Mouse (Mus musculus) lung, postnatal 4 days (tissue): ENCODE data around the gene Rgs10.

Experiments
- DNase-seq, 2 experiments: peaks; one replicate each; pipeline ENCODE4 v3.0.0; 2021

Rgs10 gene

DNA sequence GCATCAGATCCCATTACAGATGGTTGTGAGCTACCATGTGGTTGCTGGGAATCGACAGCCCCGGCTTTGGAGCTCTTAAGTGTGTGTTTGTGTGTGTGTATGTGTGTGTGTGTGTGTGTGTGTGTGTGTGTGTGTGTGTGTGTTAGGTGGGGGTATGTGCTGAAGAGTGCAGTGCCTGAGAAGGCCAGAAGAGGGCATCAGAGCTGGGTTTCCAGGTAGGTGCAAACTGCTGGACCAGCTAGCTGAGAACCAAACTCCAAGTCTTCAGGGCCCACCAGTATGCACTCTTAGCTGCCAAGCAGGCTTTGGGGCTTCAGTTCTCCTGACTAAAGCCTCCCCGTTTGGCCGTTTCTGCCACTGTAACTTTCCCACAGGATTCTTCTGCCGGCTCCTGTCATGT, 10.3 kb downstream of the Rgs10 start:
- DNase-seq, result no peak

GRCm38 (mm10) chr7:128403988-128404387, 14.6 kb downstream of the Rgs10 start:
- no peak for DNase-seq

- DNase-seq, result no peak
Observed at GRCm38 (mm10) chr7:128403586-128403985, 15.0 kb downstream of the Rgs10 start.

GRCm38 (mm10) chr7:128403128-128403527, 15.4 kb downstream of the Rgs10 start:
- no peak for DNase-seq

DNA sequence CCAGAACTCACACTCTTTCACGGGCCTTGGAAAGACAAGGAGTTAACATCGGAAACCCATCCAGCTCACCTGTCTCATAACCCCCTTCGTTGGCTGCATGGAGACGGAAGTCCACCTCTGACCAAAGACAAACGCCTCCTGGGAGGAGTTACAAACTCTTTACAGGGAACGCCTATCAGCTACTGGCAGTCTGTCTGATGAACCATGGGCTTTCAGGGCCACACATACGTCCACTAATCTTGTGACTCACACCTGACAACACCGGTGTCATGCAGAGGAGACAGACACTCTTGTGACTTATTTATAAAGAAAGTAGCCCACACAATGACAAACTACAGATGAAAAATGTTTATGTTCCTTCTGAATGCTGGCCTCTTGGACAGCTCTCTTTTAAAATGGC, 16.0 kb downstream of the Rgs10 start:
- DNase-seq, result no peak

- no peak for DNase-seq
Observed at GRCm38 (mm10) chr7:128398664-128399063, 19.9 kb downstream of the Rgs10 start.

DNA sequence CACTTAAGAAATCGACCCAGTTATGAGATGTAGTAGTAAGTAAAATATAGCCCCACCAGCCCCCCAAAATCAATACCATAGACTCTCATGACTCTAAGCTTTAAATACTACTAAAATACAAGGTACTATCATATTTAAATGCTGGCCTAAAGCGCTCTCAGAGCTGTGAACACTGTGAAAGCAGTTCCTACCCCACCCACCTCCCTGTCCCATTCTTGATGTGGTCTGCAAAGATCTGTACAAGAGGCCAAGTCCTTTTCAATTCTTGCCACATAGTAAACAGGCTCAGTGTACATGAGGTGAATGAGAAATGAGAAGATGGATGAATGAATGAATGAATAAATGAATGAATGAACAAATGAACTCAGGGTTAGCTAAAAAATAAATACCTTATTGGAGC, 21.5 kb downstream of the Rgs10 start:
- no peak for DNase-seq

GRCm38 (mm10) chr7:128393756-128394155, 24.8 kb downstream of the Rgs10 start:
- no peak for DNase-seq

- DNase-seq, result no peak
Observed at GRCm38 (mm10) chr7:128392972-128393314, 25.6 kb downstream of the Rgs10 start.

- peak; percentile 53 to 61 for DNase-seq
Observed at GRCm38 (mm10) chr7:128392071-128392971, 26.2 kb downstream of the Rgs10 start.

DNA sequence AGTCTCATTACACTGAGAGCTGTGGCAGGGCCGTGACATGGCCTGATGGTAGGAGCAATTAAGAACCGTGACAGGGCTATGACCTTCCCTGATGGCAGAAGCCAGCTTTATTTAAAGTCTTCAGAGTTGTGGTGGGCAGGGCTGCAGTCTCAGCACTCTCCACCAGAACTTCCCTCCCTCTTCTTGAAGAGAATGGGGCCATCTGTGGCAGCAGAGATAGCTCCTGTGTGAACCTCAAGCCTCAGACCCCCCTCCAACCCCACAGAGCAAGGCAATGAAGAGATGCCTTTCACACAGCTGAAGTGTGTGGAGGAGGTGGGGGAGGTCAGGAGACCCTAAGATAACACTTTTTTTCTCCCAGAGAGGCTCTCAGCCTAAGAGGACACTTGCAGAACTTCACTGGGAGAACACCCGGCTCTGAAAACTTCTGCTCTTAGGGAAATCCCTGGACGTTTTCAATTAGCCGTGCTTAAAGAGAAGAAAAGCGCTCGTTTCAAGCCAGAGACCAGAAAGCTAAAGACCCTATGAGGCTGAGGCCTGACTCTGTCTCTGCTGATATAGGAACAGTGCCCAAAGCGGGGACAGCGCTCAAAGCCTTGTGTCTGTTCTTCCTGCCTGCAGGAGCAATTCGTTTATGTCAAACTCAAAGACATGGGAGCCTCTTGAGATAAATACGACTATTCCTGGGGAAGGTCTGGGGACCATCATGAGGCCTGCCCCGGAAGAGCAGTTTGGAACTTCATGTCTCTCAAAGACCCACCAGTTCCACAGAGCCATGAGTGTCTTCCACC, 27.1 kb downstream of the Rgs10 start:
- DNase-seq, result no peak

DNA sequence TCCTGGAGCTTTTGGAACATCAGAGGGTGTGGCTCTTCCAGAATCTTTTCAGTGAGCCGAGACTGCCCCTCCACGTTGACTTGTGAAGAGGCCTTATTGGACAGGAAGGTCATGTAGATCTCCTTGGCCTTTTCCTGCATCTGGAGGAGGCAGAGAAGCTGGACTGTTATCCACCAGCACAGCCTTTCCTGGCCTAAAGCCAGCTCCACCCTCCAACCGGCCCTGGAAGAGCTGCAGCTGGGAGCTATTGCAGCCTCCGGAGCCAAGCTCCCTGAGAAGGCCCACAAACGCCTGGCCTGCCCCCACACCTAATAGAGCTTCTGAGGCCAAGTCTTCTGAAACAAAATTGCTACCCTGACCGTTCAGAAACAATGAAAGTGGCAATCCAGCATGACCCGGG, 29.6 kb downstream of the Rgs10 start:
- peak; percentile 84 to 92 for DNase-seq

DNA sequence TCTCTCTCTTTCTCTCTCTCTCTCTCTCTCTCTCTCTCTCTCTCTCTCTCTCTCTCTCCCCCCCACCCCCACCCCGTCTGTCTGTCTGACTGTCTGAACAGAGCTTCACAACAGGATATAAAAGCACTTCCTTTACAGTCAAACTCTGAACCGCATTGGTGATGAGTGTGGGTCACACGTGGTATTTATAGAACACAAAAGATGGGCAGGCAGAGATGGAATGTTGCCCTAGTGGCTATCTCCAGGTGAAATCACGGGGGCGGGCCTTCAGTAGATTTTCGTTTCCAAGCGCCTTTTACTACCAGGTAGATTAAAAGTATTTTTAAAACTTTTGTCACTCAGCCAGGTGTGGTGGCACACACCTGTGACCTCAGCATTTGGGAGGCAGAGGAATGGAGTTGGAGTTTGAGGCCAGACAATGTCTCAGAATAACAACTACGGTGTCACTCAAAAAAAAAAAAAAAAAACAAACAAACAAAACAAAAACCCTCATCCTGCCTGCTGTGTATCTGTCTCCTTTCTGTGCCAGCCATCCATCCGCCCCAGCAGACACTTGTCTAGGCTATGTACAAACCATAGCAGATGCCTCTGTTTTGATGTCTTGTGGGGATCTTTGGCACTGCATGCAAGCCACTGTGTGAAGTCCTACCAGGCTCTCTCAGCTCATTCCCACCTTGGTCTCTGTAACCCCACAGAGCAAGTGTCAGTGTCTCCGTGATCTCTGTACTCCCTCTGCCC, 34.7 kb downstream of the Rgs10 start:
- DNase-seq, result peak in 1 of 2 experiments; percentile 16

GRCm38 (mm10) chr7:128383189-128383725, 35.3 kb downstream of the Rgs10 start:
- peak in 1 of 2 experiments; percentile 8 for DNase-seq

DNA sequence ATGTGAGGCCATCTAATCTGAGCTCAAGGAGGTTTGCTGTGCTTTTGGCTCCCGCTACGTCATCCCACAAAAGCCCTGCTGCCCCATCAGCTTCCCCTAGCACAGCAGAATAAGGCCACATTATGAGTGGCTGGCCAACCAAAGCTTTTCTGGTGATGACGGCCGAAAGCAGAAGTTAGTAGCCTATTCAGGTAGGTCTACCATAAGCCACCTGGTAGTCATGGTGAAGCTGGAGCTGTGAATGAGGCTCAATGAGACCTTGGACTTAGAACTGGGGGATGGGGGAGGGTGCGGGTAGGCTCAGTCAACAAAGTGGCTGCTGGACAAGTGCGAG, 36.1 kb downstream of the Rgs10 start:
- DNase-seq, result peak in 1 of 2 experiments; percentile 18

DNA sequence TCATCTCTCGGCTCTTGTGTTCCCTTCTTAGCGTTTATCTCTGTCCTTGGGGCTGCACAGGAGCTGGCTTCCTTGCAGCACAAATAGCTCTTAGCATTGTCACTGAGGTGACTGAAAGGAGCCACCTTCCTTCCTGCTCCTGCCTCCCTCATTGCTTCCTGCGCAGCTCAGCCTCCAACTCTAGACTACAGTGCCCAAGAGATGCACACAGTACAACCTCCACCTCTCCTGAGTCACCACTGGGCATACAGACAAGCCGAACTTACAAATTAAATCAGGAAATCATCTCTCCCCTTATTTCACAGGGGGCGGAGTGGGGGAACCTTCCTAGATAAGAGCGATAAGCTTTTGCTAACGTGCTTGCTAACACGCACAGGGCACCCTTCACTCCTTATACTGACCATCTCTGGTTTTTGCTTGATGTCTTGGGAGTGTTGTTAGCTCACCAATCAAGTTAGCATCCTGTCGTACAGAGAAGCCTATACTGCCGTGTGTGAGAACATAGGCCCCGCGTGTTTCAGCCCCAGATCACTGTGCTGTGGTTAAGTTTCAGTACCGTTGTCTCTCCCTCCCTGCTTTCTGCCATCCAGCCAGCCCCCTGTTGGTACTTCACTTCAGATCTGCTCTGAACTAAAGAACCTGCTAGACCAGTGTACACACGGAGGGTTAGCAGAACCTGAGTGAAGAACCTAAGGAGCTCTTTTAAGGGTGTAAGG, 36.6 kb downstream of the Rgs10 start:
- peak in 1 of 2 experiments; percentile 19 for DNase-seq

DNA sequence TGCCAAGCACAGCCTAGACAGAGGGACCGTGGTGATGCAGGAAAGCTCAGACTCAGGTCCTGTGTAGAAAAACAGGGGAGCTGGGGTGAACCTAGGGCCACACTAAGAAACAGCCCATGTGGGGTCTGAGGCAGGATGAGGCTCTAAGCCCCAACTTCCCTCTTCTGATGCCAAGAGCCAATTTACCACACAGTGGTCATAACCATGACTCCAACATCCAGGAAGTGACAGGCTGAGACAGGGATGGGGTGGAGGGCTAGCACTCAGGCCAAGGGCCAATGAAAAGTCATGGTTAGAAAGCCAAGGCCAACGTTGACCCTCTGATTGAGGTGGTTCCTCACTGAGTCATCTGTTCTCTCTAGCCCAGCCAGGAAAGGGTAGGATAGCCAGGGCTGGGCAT, 37.6 kb downstream of the Rgs10 start:
- peak in 1 of 2 experiments; percentile 16 for DNase-seq

DNA sequence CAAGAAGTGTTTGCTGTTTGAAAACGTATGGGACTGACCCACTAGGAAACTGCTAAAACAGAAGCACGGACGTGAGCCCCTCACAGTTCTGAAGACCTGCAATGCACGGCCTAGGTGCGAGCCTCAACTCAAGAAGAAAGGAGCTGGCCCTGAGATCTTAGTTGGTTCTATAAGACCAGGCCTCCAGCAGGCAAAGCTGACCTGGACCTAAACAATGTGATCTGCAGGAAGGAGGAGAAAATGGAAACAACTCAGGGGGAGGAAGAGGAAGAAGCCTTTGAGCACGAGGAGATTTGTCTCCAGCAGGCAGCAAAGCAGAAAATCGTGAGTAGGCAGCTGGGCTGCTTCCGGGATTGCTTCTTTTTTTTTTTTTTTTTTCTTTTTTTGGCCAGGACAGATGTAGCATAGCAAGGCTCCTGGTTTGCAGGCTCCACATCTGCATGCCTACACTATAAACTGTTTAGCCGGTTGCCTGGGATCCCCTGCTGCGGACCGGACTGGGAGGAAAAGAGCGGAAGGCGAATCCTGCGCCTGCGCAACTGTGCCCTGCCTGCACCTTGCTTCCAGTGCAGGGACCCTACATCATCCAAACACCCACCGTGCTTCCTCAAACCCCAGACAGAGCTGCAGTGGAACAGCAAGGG, 39.3 kb downstream of the Rgs10 start:
- peak; percentile 52 to 56 for DNase-seq

DNA sequence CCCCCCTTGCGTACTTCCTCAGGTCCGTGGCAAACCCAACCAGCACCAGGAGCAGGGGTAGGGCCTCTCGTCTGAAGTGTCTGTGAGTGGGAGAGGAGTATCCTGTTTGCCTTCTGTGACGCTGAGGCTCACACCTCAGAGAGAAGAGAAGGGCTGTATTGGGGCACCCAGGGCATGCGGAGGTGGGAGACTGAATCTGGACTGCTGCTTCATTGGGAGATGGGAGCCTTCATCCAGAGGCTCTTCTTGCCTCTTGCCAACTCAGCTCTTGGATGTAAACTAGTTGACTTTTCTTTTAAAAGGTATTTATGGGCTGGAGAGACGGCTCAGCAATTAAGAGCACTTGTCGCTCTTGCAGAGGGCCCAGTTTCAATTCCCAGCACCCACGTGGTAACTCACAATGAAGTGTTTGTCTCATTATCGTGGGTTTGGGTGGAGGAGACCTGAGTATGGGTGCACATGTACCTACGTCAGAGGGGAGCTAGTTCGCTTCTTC, 42.3 kb downstream of the Rgs10 start:
- peak; percentile 42 to 60 for DNase-seq

GRCm38 (mm10) chr7:128374156-128374555, 44.4 kb downstream of the Rgs10 start:
- peak in 1 of 2 experiments; percentile 12 for DNase-seq

GRCm38 (mm10) chr7:128373751-128374150, 44.8 kb downstream of the Rgs10 start:
- peak in 1 of 2 experiments; percentile 10 for DNase-seq

DNA sequence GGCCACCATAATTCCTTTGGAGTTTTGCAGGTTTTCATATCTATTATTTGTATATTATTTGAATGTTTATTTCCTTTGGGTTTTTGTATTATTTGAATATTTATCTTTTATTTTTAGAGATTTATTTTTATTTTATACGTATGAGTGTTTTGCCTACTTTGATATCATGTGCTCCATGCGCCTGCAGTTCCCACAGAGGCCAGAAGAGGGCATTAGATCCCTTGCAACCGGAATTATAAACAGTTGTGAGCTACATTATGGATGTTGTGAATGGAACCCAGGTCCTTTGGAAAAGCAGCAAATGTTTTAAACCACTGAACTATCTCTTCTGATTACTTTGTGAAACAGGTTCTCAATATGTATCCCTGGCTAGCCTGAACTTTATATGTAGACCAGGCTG, 46.2 kb downstream of the Rgs10 start:
- DNase-seq, result peak; percentile 24 to 54
